Mouse (Mus musculus): Measurements from ENCODE around the gene Pik3ap1. TPM values are rescaled to one million over a fixed set of nuclear protein-coding genes. Genes with fewer than 3 reads are reported as not detected.

Gene Pik3ap1
- polyA plus RNA-seq, 1 experiment from 2014 or later, result 2.0 TPM

DNA sequence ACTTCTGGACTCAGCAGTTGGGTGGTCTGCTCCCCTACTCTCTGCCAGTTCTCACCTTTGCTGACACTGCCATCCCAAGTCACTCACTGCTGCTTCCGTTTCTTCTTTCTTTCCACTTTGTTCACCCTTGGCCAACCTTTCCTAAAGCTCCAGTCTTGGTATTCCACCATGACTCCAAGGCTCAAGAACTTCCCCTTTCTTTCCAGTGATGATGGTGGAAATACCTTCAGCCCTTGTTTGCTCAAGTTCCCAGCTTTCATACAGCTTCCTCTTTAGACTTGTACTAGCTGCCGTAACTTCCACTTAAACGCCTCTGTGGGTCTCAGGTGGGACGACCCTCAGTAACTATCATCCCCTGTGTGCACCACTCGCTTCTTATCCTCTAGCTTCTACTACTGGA, 142.9 kb downstream of the Pik3ap1 start:
- no peaks in the 10 kb centered on the region for H3K4me1 ChIP-seq (replicated peaks; ENCODE audit: control insufficient read depth, insufficient read depth, low read length)
- no peaks in the 10 kb centered on the region for H3K27me3 ChIP-seq (replicated peaks; ENCODE audit: control insufficient read depth, insufficient read depth, low read length)
- no peak overlapping the region for H3K4me2 ChIP-seq (ENCODE audit: low read length)
- H3K27ac ChIP-seq (ENCODE audit: low read length), result no peak overlapping the region
- ATAC-seq, result no peak
- WGBS, result 96% methylated on average over 5 of the region's 5 CpGs
- no peak overlapping the region for H3K9ac ChIP-seq (replicated peaks; ENCODE audit: low read depth, low read length)
- no peaks in the 10 kb centered on the region for H3K9me3 ChIP-seq (ENCODE audit: control insufficient read depth, low read length)
- peaks cover 15% of the 10 kb centered on the region for H3K36me3 ChIP-seq (ENCODE audit: control insufficient read depth, insufficient read depth)
- no peak overlapping the region for H3K4me3 ChIP-seq (replicated peaks; ENCODE audit: low read length)

DNA sequence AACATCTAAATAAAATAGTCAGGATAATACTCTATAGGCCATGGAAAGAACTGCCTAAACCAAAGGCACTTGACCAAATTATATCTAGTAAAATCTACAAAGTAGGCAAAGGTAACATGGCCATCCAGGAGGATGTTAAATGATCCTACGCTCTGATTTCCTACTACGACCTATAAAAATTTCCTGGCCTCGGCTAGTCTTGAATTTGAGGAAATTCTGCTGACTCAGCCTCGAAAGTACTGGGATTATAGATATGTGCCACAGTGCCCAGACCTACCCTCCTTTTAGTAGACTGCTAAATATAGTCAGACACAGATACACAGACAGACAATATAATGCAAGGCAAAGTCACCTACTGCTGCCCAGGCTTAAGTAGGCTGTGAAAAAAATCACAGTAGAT, 151.2 kb downstream of the Pik3ap1 start:
- Histone ChIP-seq H3K27me3 (replicated peaks; ENCODE audit: control insufficient read depth, insufficient read depth, low read length) (no peaks in the 10 kb centered on the region), H3K9me3 (ENCODE audit: control insufficient read depth, low read length) (no peaks in the 10 kb centered on the region), H3K4me3 (replicated peaks; ENCODE audit: low read length) (no peak overlapping the region), H3K36me3 (ENCODE audit: control insufficient read depth, insufficient read depth) (peaks cover 27% of the 10 kb centered on the region), H3K27ac (ENCODE audit: low read length) (no peak overlapping the region), H3K4me1 (replicated peaks; ENCODE audit: control insufficient read depth, insufficient read depth, low read length) (no peaks in the 10 kb centered on the region), H3K9ac (replicated peaks; ENCODE audit: low read depth, low read length) (no peak overlapping the region), H3K4me2 (ENCODE audit: low read length) (no peak overlapping the region)
- ATAC-seq, result no peak
- 96% methylated on average over 4 of the region's 4 CpGs for WGBS

Other genes starting within 250 kb of the Pik3ap1 start
- gene Tll2, start 178.3 kb downstream of the Pik3ap1 start, polyA plus RNA-seq (2015; fragmentation: Nextera tagmentation; extraction: Ambion mirVana), result 0.61 and 0.67 TPM in 2 replicates
- 88.7 and 104 TPM in 2 replicates for gene Tm9sf3, start 121.1 kb downstream of the Pik3ap1 start, polyA plus RNA-seq (2015; fragmentation: Nextera tagmentation; extraction: Ambion mirVana)
- gene Lcor, start 97.5 kb upstream of the Pik3ap1 start, polyA plus RNA-seq (2015; fragmentation: Nextera tagmentation; extraction: Ambion mirVana), result 20.1 and 21.8 TPM in 2 replicates
- gene Gm340, start 197.3 kb upstream of the Pik3ap1 start, polyA plus RNA-seq (2015; fragmentation: Nextera tagmentation; extraction: Ambion mirVana), result 2.7 and 3.3 TPM in 2 replicates

All from forebrain, embryonic 16.5 days (tissue).